Mouse (Mus musculus) cerebellum, postnatal 25 days (tissue): ENCODE results near the gene Tnpo1.

ENCODE experiments used
- DNase-seq, 2 experiments: peaks; one replicate each; pipeline ENCODE4 v3.0.0; 2021; ENCODE audit warnings: mixed read lengths in 2 of 2

Gene Tnpo1

GRCm38 (mm10) chr13:98926213-98926957 lies at the start of gene Tnpo1:
Tnpo1 (minus strand) TSS chr13:98926384.
- DNase-seq: peak; percentile 94 to 96

GRCm38 (mm10) chr13:98972090-98972489 lies 45.9 kb upstream of the Tnpo1 start:
- DNase-seq: no peak

GRCm38 (mm10) chr13:98971641-98972040 lies 45.5 kb upstream of the Tnpo1 start:
- DNase-seq: no peak

- no peak for DNase-seq
Measured at GRCm38 (mm10) chr13:98968517-98968916, 42.3 kb upstream of the Tnpo1 start.

- no peak for DNase-seq
Measured at GRCm38 (mm10) chr13:98967942-98968341, 41.8 kb upstream of the Tnpo1 start.

GRCm38 (mm10) chr13:98966583-98966982 lies 40.4 kb upstream of the Tnpo1 start:
- DNase-seq: peak in 1 of 2 experiments; percentile 15

GRCm38 (mm10) chr13:98963612-98964011 lies 37.4 kb upstream of the Tnpo1 start:
- DNase-seq: no peak

GRCm38 (mm10) chr13:98958177-98958576 lies 32.0 kb upstream of the Tnpo1 start:
- DNase-seq: no peak

- no peak for DNase-seq
Measured at GRCm38 (mm10) chr13:98956209-98956608, 30.0 kb upstream of the Tnpo1 start.

- DNase-seq: no peak
Measured at GRCm38 (mm10) chr13:98955676-98956075, 29.5 kb upstream of the Tnpo1 start.

GRCm38 (mm10) chr13:98955226-98955625 lies 29.0 kb upstream of the Tnpo1 start:
- DNase-seq: no peak

GRCm38 (mm10) chr13:98953830-98954229 lies 27.6 kb upstream of the Tnpo1 start:
- peak; percentile 57 to 75 for DNase-seq

- DNase-seq: no peak
Measured at GRCm38 (mm10) chr13:98951951-98952350, 25.8 kb upstream of the Tnpo1 start.

- no peak for DNase-seq
Measured at GRCm38 (mm10) chr13:98948146-98948545, 22.0 kb upstream of the Tnpo1 start.

GRCm38 (mm10) chr13:98946434-98946833 lies 20.2 kb upstream of the Tnpo1 start:
- no peak for DNase-seq

- no peak for DNase-seq
Measured at GRCm38 (mm10) chr13:98945908-98946307, 19.7 kb upstream of the Tnpo1 start.

- DNase-seq: no peak
Measured at GRCm38 (mm10) chr13:98945381-98945780, 19.2 kb upstream of the Tnpo1 start.

GRCm38 (mm10) chr13:98944620-98945081 lies 18.5 kb upstream of the Tnpo1 start:
- DNase-seq: no peak

- DNase-seq: no peak
Measured at GRCm38 (mm10) chr13:98942360-98942759, 16.2 kb upstream of the Tnpo1 start.

GRCm38 (mm10) chr13:98941829-98942343 lies 15.7 kb upstream of the Tnpo1 start:
- no peak for DNase-seq

GRCm38 (mm10) chr13:98937108-98937507 lies 10.9 kb upstream of the Tnpo1 start:
- DNase-seq: no peak

GRCm38 (mm10) chr13:98928908-98929307 lies 2.7 kb upstream of the Tnpo1 start:
- DNase-seq: no peak

GRCm38 (mm10) chr13:98926958-98927242 lies 716 bp upstream of the Tnpo1 start:
- DNase-seq: no peak

GRCm38 (mm10) chr13:98925486-98926212 lies 535 bp downstream of the Tnpo1 start:
- DNase-seq: no peak
